ENCODE assay signal across 9 mouse cellular contexts in the genomic region with DNA sequence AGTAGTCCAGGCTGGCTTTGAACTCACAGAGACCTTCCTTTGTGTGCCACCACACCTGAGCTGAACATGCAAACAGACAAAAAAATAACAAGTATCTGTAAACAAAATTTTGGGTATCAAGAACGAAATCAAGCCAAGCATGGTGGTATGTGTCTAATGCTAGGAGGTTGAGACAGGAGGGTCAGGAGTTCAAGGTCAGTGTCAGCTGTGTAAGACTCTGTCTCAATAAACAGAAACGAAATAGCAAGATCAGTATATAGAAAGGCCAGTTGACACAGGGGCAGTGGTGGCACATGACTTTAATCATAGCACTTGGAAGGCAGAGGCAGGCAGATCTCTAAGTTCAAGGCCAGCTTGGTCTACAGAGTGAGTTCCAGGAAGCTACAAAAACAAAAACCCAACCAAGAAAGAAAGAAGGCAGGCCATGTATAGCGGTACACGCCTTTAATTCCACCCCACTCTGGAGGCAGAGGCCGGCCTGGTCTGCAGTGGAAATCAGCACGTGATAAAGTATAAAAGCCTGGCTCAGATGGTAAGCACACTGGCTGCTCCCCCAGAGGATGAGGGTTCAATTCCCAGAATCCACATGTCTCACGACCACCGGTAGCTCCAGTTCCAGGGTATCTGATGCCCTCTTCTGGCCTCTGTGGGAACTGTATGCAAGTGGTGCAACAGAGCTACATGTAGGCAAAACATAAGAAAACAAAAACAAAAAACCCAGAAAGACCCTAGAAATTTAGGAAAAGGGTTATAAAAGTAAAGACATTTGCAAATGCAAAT. TPM values are rescaled to one million over a fixed set of nuclear protein-coding genes. Genes with fewer than 3 reads are reported as not detected.
A peak's percentile ranks its signal among the peaks of the same experiment; 100 is the strongest.
DNase-seq lines count a peak whose midpoint lies in the region; ATAC-seq and TF ChIP-seq lines count a peak whose summit lies in the region.
"Had no signal": no experiment of that assay in that cellular context is flagged by ENCODE, and none has a peak within 500 bp of the region (broad histone marks: within the 10 kb centered on the region; RNA-seq: fewer than 3 reads in every experiment).

No protein-coding gene starts in this region.

- H3K4me2 ChIP-seq in embryonic facial prominence, embryonic 11.5 days (ENCODE audit: low read depth, low read length), result no peak overlapping the region
- H3K4me2 ChIP-seq in liver, embryonic 14.5 days (ENCODE audit: low read depth), result no peak overlapping the region
- no peak overlapping the region for H3K4me2 ChIP-seq in neural tube, embryonic 15.5 days
- H3K4me2 ChIP-seq: lung, embryonic 15.5 days had no signal

- peak; percentile 38 for DNase-seq in layer of hippocampus, adult 11-12 months (ENCODE audit: low spot score)
- no peak for DNase-seq in layer of hippocampus, adult 9-10 months (ENCODE audit: low spot score)
- DNase-seq in NIH3T3 (ENCODE audit: low read depth), result peak; percentile 76
- peak; percentile 62 for DNase-seq in embryonic facial prominence, embryonic 11.5 days (ENCODE audit: low spot score)
- peak; percentile 50 for DNase-seq in induced T-regulatory cell, adult 2 months (ENCODE audit: low read depth)
- peak in 1 of 3 experiments; percentile 10 for DNase-seq in liver, embryonic 14.5 days (ENCODE audit: low read depth in 3 of 3, low spot score in 3 of 3)
- DNase-seq in T-cell, adult 2 months (ENCODE audit: low spot score), result no peak

- no peak overlapping the region for H3K4me3 ChIP-seq in embryonic facial prominence, embryonic 11.5 days (ENCODE audit: low read depth, low read length)
- no peak overlapping the region for H3K4me3 ChIP-seq in liver, embryonic 14.5 days (ENCODE audit: insufficient read depth in 1 of 2, low read depth in 2 of 2, low read length in 2 of 2)
- H3K4me3 ChIP-seq in neural tube, embryonic 15.5 days (replicated peaks), result no peak overlapping the region
- H3K4me3 ChIP-seq: lung, embryonic 15.5 days had no signal

- no peak overlapping the region for H3K9ac ChIP-seq in embryonic facial prominence, embryonic 11.5 days (replicated peaks; ENCODE audit: low read length)
- H3K9ac ChIP-seq in liver, embryonic 14.5 days (replicated peaks), result no peak overlapping the region
- no peak overlapping the region for H3K9ac ChIP-seq in neural tube, embryonic 15.5 days (replicated peaks)
- H3K9ac ChIP-seq: lung, embryonic 15.5 days had no signal

- no peak for TF ChIP-seq EP300 in liver, embryonic 14.5 days (IDR thresholded peaks at IDR 0.05; ENCODE audit: low read depth)

- 59% methylated on average over 8 of the region's 8 CpGs for WGBS in embryonic facial prominence, embryonic 11.5 days
- WGBS in liver, embryonic 14.5 days (ENCODE audit: insufficient replicate concordance), result 52% methylated on average over 8 of the region's 8 CpGs
- WGBS in neural tube, embryonic 15.5 days, result 53% methylated on average over 8 of the region's 8 CpGs

- no peak overlapping the region for H3K27ac ChIP-seq in embryonic facial prominence, embryonic 11.5 days (replicated peaks; ENCODE audit: low read depth, low read length)
- H3K27ac ChIP-seq in liver, embryonic 14.5 days, result no peak overlapping the region
- no peak overlapping the region for H3K27ac ChIP-seq in neural tube, embryonic 15.5 days (replicated peaks)
- H3K27ac ChIP-seq: lung, embryonic 15.5 days had no signal

- no peaks in the 10 kb centered on the region for H3K27me3 ChIP-seq in embryonic facial prominence, embryonic 11.5 days (ENCODE audit: control insufficient read depth, insufficient read depth, low read length)
- H3K27me3 ChIP-seq in liver, embryonic 14.5 days (ENCODE audit: control insufficient read depth, insufficient read depth, low read length), result no peaks in the 10 kb centered on the region
- no peaks in the 10 kb centered on the region for H3K27me3 ChIP-seq in neural tube, embryonic 15.5 days (replicated peaks)
- H3K27me3 ChIP-seq: lung, embryonic 15.5 days had no signal

- no peaks in the 10 kb centered on the region for H3K36me3 ChIP-seq in embryonic facial prominence, embryonic 11.5 days (replicated peaks; ENCODE audit: control insufficient read depth, insufficient read depth, low read depth, low read length)
- no peaks in the 10 kb centered on the region for H3K36me3 ChIP-seq in liver, embryonic 14.5 days (replicated peaks; ENCODE audit: control insufficient read depth, insufficient read depth, low read depth)
- peaks cover 43% of the 10 kb centered on the region for H3K36me3 ChIP-seq in neural tube, embryonic 15.5 days

- peak; percentile 82 for TF ChIP-seq CTCF in liver, embryonic 14.5 days (IDR thresholded peaks at IDR 0.05; ENCODE audit: low read depth)

- H3K4me1 ChIP-seq in embryonic facial prominence, embryonic 11.5 days (ENCODE audit: control insufficient read depth, insufficient read depth, low read length), result no peaks in the 10 kb centered on the region
- no peaks in the 10 kb centered on the region for H3K4me1 ChIP-seq in liver, embryonic 14.5 days (replicated peaks; ENCODE audit: control insufficient read depth in 2 of 2, insufficient read depth in 2 of 2, low read length in 1 of 2)
- H3K4me1 ChIP-seq in neural tube, embryonic 15.5 days, result no peaks in the 10 kb centered on the region
- H3K4me1 ChIP-seq: lung, embryonic 15.5 days had no signal

- no peaks in the 10 kb centered on the region for H3K9me3 ChIP-seq in embryonic facial prominence, embryonic 11.5 days (replicated peaks; ENCODE audit: control insufficient read depth, low read length)
- no peaks in the 10 kb centered on the region for H3K9me3 ChIP-seq in liver, embryonic 14.5 days (ENCODE audit: control insufficient read depth, low read length)
- H3K9me3 ChIP-seq in neural tube, embryonic 15.5 days (replicated peaks), result no peaks in the 10 kb centered on the region
- H3K9me3 ChIP-seq: lung, embryonic 15.5 days had no signal

- no peak for ATAC-seq in embryonic facial prominence, embryonic 11.5 days (replicated peaks; ENCODE audit: insufficient number of reproducible peaks, low FRiP score, low TSS enrichment, low read depth)
- no peak for ATAC-seq in liver, embryonic 14.5 days (ENCODE audit: insufficient read depth)
- ATAC-seq in neural tube, embryonic 15.5 days (ENCODE audit: low FRiP score), result peak; percentile 35; the same call in 1 of the 2 replicates

RNA-seq across cellular contexts. Expression of a gene that starts 36.0 kb away (rescaled TPM):
- 6.6 and 7.0 TPM in 2 replicates for polyA plus RNA-seq in embryonic facial prominence, embryonic 11.5 days (2014; fragmentation: Nextera tagmentation; extraction: Ambion mirVana)
- 6.1 and 7.6 TPM in 2 replicates for polyA plus RNA-seq in liver, embryonic 14.5 days (2012; rRNA removed)
- polyA plus RNA-seq in liver, embryonic 14.5 days (2014; fragmentation: Nextera tagmentation; extraction: Ambion mirVana), result 6.0 and 6.5 TPM in 2 replicates
- polyA plus RNA-seq in neural tube, embryonic 15.5 days (2015; fragmentation: Nextera tagmentation; extraction: Ambion mirVana), result 7.8 and 10.0 TPM in 2 replicates

RNA-seq across cellular contexts. Expression of a gene that starts 59.4 kb away (rescaled TPM):
- 14.7 and 15.6 TPM in 2 replicates for polyA plus RNA-seq in embryonic facial prominence, embryonic 11.5 days (2014; fragmentation: Nextera tagmentation; extraction: Ambion mirVana)
- polyA plus RNA-seq in liver, embryonic 14.5 days (2012; rRNA removed), result 2.1 and 2.6 TPM in 2 replicates
- 4.4 and 4.6 TPM in 2 replicates for polyA plus RNA-seq in liver, embryonic 14.5 days (2014; fragmentation: Nextera tagmentation; extraction: Ambion mirVana)
- polyA plus RNA-seq in neural tube, embryonic 15.5 days (2015; fragmentation: Nextera tagmentation; extraction: Ambion mirVana), result 17.0 TPM in 2 replicates

Comparison
In these comparisons a context has a peak if more than half of its experiments do, and no peak if none do; other contexts are left out.
1. DNase-seq: peak in layer of hippocampus, adult 11-12 months (single experiment), NIH3T3 (single experiment), embryonic facial prominence, embryonic 11.5 days (single experiment) and induced T-regulatory cell, adult 2 months (single experiment); none in layer of hippocampus, adult 9-10 months (single experiment) and T-cell, adult 2 months (single experiment).